Mouse (Mus musculus): ENCODE results near the gene Ltv1.

Gene Ltv1

DNA sequence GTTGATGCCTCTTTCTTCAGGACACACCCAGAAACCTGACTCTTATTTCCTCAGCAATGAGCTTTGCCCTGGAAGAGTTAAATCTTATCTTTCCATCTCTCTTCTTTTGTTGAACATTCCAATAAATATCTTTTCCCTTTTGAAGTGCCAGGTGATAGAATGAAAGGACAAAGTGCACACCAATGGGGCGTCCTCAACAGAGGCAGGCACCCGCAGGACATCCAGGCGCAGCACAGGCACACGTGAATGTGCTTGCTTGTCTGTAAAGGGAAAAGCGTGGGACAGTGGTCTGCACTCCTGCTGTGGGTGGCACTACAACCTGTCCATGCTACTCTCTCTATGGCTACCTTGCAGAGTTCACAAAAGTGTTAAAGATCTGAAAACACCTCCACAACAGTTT lies 3.1 kb downstream of the Ltv1 start:
- DNase-seq = no peak

DNA sequence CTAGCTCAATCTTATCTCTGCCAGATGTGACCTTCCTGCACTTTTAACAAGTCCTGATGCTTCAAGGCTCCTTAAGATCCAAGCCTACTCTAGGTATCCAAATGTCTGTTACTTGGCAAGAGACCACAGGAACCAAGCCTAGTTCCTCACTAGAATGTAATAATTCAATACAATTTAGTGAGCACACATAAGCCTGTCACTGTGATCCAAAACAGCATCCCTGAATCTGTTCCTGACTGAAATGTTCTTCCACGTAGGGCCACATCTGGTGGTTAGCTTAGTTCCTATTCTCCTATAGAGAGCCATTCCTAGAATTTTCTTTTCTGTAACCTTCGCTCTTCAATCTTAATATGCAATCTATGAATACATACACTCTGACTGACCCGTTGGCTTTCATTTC lies 6.2 kb downstream of the Ltv1 start:
- no peak for DNase-seq

DNA sequence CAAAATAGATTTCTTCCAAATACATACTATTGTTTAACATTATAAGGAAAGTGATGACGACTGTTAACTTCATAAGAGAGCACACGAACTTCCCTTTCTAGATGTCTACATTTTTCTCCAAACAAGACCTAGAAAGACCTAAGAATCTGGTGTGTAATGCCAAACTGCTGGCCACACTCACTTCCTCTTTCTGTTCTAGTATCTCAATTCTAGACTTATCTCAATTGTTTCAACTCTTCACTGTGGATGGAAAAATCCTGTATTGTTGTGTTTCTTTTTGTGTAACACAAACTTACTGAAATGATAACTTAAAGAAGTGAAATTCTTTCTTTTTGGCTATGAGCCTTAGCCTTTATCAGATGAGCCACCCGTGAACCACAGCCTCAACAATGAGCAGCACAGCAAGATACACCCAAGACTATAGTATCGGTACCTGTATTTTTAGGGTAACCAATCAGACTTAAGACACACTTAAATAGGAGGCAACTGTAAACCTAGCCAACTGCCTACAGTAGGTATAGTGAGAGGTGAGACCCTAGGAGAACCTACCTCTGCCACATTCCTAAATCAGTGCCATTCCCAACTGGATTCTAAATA lies 8.7 kb downstream of the Ltv1 start:
- no peak for DNase-seq

DNA sequence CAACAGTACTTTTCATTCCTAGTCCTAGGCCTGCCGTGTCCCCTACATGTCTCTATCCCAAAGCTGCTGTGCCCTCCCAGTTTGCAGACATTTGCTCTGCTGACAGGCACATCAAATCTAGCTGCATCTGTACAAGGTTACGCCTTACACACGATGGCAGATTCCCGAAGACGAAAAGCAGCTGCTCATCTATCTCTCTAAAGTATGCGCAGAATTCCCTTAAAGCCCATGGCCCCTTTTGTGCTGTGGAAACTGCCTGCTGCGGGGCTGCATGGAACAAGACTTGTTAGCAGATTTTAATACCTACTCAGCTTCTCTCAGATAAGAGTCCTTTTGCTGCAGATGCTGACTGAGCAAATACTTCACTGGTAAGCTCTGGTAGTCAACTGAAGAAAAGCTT lies 12.8 kb downstream of the Ltv1 start:
- DNase-seq = no peak

DNA sequence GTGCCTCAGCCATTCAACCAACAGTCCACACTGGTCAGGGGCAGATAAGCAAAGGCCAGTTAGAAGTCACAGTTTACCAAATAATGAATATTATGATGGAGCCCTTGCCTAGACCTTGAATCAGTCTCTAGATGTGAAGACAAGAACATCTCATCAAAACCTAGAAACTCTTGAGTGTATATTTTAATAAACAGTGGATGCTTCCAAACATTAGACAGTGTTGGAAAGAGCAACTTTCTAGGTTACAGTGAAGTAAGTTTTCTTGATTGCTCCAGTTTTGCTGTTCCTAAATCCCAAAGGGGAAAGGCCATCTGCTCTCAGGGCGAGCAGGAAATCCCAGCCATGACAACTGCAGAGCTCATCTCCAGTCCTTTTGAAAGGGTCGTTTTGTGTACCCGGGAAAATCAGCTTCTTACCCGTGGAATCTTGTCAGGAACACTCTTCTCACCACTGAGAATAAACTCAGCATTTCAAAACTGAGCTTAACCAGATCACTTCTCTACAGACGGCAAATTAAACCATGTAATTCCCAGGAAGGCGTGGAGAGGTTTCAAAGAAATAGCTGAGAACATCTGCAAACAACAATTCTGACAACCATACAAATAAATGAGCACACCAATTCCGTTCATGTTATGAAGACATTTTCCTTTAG lies 14.9 kb downstream of the Ltv1 start, which contains the start of gene Zc2hc1b:
Zc2hc1b (minus strand) TSS at position 51 of the 652 bp plus-strand sequence.
- no peak for DNase-seq

DNA sequence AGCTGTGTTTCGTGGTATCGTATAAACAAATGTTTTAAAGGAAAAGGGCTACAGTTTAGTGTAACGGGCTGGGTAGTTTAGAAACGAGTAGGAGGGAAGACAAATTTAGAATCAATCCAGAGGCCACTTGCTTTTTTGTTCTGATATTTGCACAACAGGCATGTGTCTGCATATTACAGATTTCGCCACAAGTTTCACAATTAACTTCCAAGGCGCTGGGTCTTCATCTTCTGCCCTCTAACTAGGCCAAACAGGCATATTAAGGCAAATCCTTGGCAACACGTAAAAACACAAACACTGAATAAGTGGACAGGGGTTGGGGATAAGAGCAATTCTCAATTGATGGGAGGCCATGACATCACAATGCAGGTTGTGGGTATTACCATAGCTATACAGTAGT lies 17.1 kb downstream of the Ltv1 start:
- no peak for DNase-seq

DNA sequence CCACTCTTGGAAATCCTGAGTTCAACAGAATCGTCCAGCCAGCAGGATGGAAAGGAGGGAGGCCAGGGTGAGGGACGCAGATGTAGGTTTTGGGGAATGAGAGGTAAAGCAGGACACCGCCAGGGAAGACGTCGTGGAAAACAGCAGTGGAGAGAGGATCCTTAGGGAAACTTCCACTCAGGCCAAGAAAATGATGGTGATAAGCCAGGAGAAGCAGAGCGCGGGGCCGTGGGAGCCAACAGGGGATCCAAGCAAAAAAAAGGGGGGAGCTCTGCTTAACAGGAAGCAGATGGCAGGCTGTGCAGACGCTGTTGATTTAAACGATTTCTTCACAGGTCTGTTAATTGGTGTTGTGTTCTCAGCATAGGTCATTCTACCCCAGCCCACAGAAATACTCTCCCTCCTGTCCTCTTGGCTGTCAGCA lies 20.2 kb downstream of the Ltv1 start:
- DNase-seq = no peak

DNA sequence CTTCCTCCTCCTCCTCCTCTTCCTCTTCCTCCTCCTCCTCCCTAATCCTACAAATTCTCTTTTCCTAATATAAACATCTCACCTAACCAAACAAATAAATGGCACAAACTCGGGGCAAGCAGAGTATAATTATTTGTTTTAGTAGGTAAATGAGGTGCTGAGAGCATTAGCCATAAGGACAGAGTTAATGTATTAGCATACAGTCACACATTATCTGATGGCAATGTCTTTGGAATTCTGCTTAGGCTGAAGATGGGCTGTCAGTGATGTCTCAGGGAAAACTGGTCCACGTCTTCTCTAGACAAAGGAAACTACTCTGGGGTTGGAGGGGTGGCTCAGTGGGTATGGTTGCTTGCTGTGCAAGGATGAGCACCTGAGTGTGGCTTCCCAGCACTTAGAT lies 21.5 kb downstream of the Ltv1 start:
- DNase-seq = no peak

DNA sequence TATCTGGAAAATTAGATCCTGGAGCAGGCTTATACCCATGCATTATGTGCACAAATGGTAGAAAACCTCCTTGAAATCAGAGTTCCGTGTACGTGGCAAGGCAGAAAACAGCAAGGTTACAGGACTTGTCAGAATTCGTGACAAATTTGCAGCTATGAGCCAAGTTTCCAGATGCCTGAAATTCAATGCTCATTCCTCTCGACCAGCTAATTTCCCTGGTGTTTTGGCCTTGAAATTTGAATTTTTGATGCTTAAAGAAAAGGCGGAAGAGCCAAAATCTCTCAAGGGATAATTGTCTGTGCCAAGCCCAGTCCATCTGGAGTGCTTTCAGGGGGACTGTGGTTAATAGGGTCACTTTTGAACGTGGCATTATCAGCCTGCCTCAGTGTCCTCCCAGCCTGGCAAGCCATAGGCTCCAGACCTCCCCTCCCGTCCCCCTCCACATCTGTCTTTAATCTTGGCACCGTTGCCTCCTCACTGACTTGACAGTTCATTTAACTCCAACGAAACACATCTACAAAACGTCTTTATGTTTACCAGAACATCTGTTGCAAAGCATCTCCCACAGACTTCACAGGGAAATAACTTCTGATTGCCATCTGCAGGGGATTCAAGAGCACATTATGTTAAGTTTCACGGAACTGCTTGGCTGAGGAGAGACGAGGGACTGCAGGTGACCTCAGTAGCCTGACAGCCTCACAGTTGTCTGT lies 22.1 kb downstream of the Ltv1 start:
- no peak for DNase-seq

DNA sequence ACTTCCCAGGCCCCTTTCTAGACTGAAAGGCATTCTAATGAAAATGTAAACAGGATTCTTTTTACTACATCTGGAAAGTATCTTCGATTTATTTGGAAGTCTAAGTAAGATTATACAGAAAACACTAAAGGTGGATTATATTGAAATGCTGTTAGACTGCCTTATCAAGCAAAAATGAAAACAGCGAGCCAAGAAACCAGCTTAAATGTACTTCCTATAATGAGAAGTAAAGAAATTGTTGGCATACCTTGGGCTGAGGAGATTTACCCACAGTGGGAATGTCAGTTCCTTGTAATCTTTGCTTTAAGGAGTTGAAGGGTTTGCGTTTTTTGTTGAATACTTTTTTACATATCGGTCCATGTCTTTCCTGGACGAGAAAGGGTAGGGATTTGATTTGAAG lies 24.5 kb downstream of the Ltv1 start:
- no peak for DNase-seq

DNA sequence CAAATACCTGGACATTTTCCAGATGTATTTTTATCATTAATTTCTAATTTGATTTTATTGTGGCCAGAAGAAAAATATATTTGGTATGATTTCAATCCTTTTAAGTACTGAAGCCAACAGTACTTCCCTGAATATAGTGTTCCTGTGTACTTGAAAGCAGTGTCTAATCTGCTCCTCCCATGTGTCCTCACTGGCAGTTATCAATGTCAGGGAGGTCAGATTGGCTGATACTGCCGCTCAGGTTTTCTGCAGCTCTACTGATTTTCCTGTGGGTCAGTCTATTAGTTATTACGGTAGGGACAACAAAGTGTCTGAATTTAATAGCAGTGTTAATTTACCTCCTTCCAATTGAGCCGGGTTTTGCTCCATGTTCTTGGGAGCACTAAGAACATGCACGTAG lies 30.9 kb downstream of the Ltv1 start:
- DNase-seq = no peak

DNA sequence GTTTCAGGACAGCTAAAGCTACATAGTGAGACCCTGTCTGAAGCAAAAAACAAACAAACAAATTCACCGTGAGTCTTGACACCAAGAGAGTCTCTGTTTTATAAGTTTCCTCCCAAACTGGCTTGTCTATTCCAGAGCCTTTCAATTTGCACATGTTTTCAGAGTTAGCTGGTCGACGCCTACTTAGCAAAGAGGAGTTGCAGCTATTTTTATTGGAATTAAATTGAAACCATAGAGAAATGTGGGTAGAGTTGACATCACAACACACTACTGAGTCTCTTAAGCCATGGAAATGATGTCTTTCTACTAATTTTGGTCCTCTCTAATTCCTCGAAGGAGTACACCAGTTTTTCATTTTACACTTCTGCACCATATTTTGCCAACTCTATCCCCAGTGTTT lies 32.1 kb downstream of the Ltv1 start:
- DNase-seq = no peak

DNA sequence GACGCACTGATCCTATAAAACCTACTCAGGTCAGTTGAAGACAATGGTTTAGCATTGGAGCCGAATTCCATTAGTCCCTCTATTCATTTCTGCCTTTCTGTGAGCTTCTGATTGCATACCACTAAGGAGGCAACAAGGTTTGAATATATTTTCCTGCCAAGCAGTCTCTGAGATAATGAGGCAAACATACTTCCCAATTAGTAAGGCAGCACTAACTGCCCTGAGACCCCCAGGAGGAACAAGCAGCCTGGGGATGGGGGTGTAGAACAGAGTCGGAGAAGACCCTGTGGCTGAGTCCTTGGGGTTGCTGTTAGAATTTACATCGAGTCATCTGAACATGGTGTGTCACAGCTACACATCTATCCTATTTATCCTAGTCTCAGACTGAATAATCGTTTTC lies 37.6 kb downstream of the Ltv1 start:
- no peak for DNase-seq

DNA sequence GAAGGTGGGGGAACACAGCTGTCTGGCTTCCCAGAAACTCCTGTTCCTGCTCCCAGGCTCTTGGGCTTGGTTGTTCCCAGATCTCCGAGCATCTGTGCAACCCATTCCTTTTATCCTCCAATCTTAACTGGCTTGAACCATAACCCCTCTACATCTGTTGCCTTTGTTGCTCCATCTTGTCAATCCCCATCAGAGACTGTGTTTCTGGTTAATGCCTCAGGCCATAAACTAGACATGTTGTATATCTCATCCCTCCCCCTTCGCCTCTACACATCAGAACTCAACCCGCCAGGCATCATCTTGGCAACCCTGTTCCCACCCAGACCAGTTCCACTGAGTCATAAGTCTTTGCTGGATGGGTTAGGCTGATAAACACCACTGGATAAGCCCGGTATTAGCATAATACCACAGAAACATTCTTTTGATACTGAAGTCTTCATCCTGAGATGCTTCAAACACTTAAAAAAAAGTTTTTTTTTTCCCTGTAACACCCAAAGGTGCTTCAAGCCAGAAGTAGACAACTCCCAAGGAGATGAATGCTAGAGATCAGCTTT lies 40.1 kb downstream of the Ltv1 start:
- DNase-seq = no peak

DNA sequence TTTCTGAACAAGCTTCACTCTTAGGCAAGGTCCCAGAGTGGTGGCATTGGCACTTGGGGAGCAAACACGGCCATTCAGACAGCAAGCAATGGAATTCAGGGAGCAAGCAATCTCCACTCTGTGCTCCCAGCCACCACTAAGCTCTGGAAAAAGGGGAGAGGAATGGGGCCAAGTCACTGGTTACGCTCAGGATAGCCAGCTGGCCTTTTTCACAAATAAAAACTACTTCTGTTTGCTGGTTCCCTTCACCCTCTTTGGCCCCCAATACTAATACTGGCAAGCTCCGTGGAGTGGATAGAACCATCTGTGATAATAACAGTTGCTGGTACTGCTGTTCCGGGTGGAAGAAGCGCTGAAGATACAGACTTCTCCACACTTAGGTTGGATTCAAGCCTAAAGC lies 41.6 kb downstream of the Ltv1 start:
- DNase-seq = peak in 1 of 2 experiments; percentile 4

DNA sequence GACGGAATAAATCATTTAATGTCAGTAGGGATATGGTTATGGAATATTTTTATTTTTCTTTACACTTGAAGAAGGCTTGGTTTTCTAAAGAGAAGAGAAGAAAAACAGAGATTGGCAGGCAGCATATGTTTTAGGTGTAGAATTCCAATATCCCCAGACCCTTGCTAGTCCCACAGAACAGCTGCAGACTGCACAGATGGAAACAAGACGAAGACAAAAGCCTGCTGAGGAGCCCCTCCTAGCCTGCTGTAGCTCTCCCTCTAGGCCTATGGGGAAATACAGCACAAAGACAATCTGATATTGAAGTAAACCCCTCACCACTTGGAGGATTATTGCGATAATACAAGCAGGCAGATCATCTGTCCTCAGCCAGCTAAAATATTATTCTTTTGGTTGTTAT lies 42.5 kb downstream of the Ltv1 start:
- DNase-seq = no peak

DNA sequence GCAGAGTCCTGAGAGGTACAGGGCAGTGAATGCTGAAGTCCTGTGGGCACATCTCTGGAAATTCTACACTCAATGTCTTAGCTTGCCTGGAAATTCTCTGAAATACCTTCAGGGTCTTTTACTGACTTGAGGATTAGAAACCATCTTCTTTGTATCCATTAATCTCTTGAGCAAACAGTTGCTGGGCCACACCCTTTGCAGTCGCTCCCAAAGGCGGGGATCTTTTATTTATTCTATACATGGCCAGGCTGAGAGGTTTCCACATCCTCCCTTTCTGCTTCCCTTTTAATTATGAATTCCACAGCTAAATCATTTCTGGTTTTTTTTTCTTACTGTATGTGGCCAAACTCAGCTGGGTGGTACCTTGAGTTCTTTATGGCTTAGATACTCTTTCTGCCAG lies 52.5 kb downstream of the Ltv1 start:
- no peak for DNase-seq

DNA sequence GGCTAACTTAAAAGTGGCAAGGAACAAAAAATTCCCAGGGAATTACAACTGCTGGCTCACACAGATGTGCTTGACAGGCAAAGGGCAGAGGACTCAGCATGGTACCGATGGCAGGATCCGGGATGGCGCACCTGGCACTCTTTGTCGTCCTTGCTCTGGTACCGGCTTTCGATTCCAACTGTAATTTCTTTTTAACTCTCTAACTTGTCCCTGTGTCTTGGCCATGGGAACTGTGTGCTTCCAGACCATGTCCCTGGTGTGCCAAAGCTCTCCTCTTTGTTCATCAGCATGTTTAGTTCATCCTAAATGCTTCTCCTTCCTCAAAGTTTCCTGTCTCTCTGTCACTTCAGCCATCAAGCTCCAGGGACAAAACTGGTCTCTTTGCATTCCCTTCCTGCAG lies 55.1 kb downstream of the Ltv1 start:
- peak in 1 of 2 experiments; percentile 28 for DNase-seq

DNA sequence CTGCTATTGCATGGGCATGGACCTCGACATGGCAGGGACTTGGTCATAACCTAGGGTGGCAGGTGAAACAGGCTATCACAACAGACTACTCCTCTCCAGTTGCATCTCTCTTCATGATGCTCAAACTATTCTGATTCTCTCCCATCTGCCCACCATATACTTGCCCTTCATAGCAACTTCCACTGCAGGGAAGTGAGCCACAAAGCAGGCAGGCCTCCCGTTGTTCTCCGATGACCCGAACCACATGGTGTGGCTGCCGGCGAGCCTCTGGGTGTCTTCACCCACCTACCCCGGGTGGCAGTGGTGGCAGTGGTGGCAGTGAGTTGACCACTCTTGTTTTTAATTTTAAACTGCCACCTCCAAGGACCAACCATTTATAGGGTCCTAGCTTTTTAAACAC lies 57.2 kb downstream of the Ltv1 start:
- DNase-seq = no peak

DNA sequence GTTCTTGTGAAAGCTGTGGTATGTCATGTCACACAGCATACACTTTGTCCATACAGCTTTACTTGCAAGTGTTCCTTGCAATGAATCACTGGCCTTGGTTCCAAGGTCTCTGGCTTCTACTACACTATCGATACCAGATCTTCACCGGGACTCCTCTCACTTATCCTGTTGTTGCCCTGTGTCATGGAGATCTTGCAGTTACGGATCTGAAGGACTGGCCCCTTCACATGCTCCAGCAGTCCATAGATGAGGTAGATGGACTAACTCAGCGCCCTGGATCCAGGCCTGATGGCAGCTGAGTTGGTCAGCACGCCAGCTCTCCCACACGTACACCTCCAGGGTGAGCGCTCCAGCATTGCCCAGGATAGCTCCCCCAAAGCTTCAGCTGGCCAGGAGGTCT lies 57.7 kb downstream of the Ltv1 start:
- no peak for DNase-seq

DNA sequence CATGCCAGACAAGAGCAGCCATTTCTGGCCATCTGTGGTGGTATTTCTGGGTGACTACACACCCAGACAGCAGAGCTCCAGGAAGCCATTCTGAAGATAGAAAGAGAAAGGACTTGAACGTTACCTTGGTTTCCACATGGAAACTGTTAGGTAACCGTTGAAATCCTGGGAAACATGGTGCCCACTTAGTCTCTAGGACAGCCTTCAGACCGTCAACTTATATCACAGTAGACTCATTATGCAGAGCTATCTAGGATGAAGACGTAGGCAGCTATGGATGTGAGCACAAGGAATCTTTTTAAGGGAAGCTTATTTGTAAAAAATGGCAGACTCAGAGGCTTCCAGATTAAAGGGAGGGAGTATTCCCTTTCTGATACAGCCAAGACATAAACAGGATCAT lies 59.1 kb downstream of the Ltv1 start:
- DNase-seq = no peak

Measured in lung, adult 18-20 months (tissue).